In genomic region chr8:72240951-72241350, GRCm38 (mm10) we compare ENCODE assay signal across 8 mouse cellular contexts. TPM values are rescaled to one million over a fixed set of nuclear protein-coding genes. Genes with fewer than 3 reads are reported as not detected.
DNase-seq lines count a peak whose midpoint lies in the region; ATAC-seq lines count a peak whose summit lies in the region.

No protein-coding gene starts in this region.

- peaks cover 3% of the 10 kb centered on the region; the same call in 1 of the 2 replicates for H3K36me3 ChIP-seq in lung, embryonic 16.5 days (ENCODE audit: control insufficient read depth, insufficient read depth, low read length)
- 0 out of 2 replicates have a peak, but pooled peaks cover 5% of the 10 kb centered on the region for H3K36me3 ChIP-seq in hindbrain, embryonic 15.5 days
- peaks cover 3% of the 10 kb centered on the region; the same call in 1 of the 2 replicates for H3K36me3 ChIP-seq in midbrain, embryonic 15.5 days (replicated peaks)

- H3K9me3 ChIP-seq in lung, embryonic 16.5 days (ENCODE audit: control insufficient read depth, low read length) = no peaks in the 10 kb centered on the region
- H3K9me3 ChIP-seq in hindbrain, embryonic 15.5 days = no peaks in the 10 kb centered on the region
- no peaks in the 10 kb centered on the region for H3K9me3 ChIP-seq in midbrain, embryonic 15.5 days

- 57% methylated on average over 7 of the region's 7 CpGs for WGBS in lung, embryonic 16.5 days
- WGBS in hindbrain, embryonic 15.5 days = 57% methylated on average over 7 of the region's 7 CpGs
- WGBS in midbrain, embryonic 15.5 days = 66% methylated on average over 7 of the region's 7 CpGs

- peaks cover 6% of the 10 kb centered on the region for H3K4me1 ChIP-seq in lung, embryonic 16.5 days (replicated peaks; ENCODE audit: control insufficient read depth, insufficient read depth, low read length)
- H3K4me1 ChIP-seq in hindbrain, embryonic 15.5 days (replicated peaks) = peaks cover 21% of the 10 kb centered on the region
- H3K4me1 ChIP-seq in midbrain, embryonic 15.5 days = peaks cover 21% of the 10 kb centered on the region

- no peak overlapping the region for H3K27ac ChIP-seq in lung, embryonic 16.5 days (ENCODE audit: low read length)
- peak overlapping the region; percentile 96; the same call in 1 of the 2 replicates for H3K27ac ChIP-seq in hindbrain, embryonic 15.5 days (replicated peaks)
- H3K27ac ChIP-seq in midbrain, embryonic 15.5 days = no peak overlapping the region; the same call in 1 of the 2 replicates

- ATAC-seq in lung, embryonic 16.5 days (ENCODE audit: low read depth) = no peak
- ATAC-seq in hindbrain, embryonic 15.5 days (ENCODE audit: low FRiP score, low read depth) = no peak
- ATAC-seq in midbrain, embryonic 15.5 days (replicated peaks) = no peak

- peak overlapping the region; percentile 78 for H3K4me2 ChIP-seq in lung, embryonic 16.5 days (ENCODE audit: low read depth, low read length)
- H3K4me2 ChIP-seq in hindbrain, embryonic 15.5 days = peak overlapping the region; percentile 72
- H3K4me2 ChIP-seq in midbrain, embryonic 15.5 days = peak overlapping the region; percentile 61

- H3K9ac ChIP-seq in lung, embryonic 16.5 days (ENCODE audit: low read length) = peak overlapping the region; percentile 80
- peak overlapping the region; percentile 62 for H3K9ac ChIP-seq in hindbrain, embryonic 15.5 days
- H3K9ac ChIP-seq in midbrain, embryonic 15.5 days = peak overlapping the region; percentile 50

- H3K4me3 ChIP-seq in lung, embryonic 16.5 days (ENCODE audit: low read length) = peak overlapping the region; percentile 81
- H3K4me3 ChIP-seq in hindbrain, embryonic 15.5 days = peak overlapping the region; percentile 61
- peak overlapping the region; percentile 53 for H3K4me3 ChIP-seq in midbrain, embryonic 15.5 days

- DNase-seq in lung, adult 18-20 months = no peak
- peak; percentile 18 for DNase-seq in cerebellum, postnatal 36 days
- DNase-seq in layer of hippocampus, adult 8-10 months (ENCODE audit: low spot score in 2 of 2) = no peak
- DNase-seq in embryo, embryonic 11 days = no peak
- DNase-seq in ovary, postnatal 36 days (ENCODE audit: low spot score) = no peak

- H3K27me3 ChIP-seq in lung, embryonic 16.5 days (ENCODE audit: control insufficient read depth, insufficient read depth, low read depth, low read length) = no peaks in the 10 kb centered on the region
- no peaks in the 10 kb centered on the region for H3K27me3 ChIP-seq in hindbrain, embryonic 15.5 days
- H3K27me3 ChIP-seq in midbrain, embryonic 15.5 days (replicated peaks) = no peaks in the 10 kb centered on the region

RNA-seq across cellular contexts. Expression of gene Ap1m1, which starts 1.1 kb away (rescaled TPM):
- 98.3 and 101 TPM in 2 replicates for polyA plus RNA-seq in lung, embryonic 16.5 days (2015; fragmentation: Nextera tagmentation; extraction: Ambion mirVana)
- 238 and 278 TPM in 2 replicates for polyA plus RNA-seq in hindbrain, embryonic 15.5 days (2015; fragmentation: Nextera tagmentation; extraction: Ambion mirVana)
- 296 and 302 TPM in 2 replicates for polyA plus RNA-seq in midbrain, embryonic 15.5 days (2015; fragmentation: Nextera tagmentation; extraction: Ambion mirVana)
- total RNA-seq in layer of hippocampus, adult 8-10 months (2022) = 10 to 100 TPM; 86.8 to 93.2 (median 91.0) TPM

RNA-seq across cellular contexts. Expression of gene Fam32a, which starts 21.4 kb away (rescaled TPM):
- 76.1 and 78.7 TPM in 2 replicates for polyA plus RNA-seq in lung, embryonic 16.5 days (2015; fragmentation: Nextera tagmentation; extraction: Ambion mirVana)
- polyA plus RNA-seq in hindbrain, embryonic 15.5 days (2015; fragmentation: Nextera tagmentation; extraction: Ambion mirVana) = 91.8 and 97.1 TPM in 2 replicates
- polyA plus RNA-seq in midbrain, embryonic 15.5 days (2015; fragmentation: Nextera tagmentation; extraction: Ambion mirVana) = 112 and 115 TPM in 2 replicates
- total RNA-seq in layer of hippocampus, adult 8-10 months (2022) = 10 to 100 TPM; 53.1 to 64.6 (median 56.2) TPM

RNA-seq across cellular contexts. Expression of gene Gm11034, which starts 27.5 kb away (rescaled TPM):
- polyA plus RNA-seq in lung, embryonic 16.5 days (2015; fragmentation: Nextera tagmentation; extraction: Ambion mirVana) = not detected in 2 replicates
- not detected in 2 replicates for polyA plus RNA-seq in hindbrain, embryonic 15.5 days (2015; fragmentation: Nextera tagmentation; extraction: Ambion mirVana)
- polyA plus RNA-seq in midbrain, embryonic 15.5 days (2015; fragmentation: Nextera tagmentation; extraction: Ambion mirVana) = not detected in 2 replicates
- total RNA-seq in layer of hippocampus, adult 8-10 months (2022) = not detected

RNA-seq across cellular contexts. Expression of gene Cib3, which starts 28.3 kb away (rescaled TPM):
- 0.20 TPM in 1 of 2 replicates, not detected in the other for polyA plus RNA-seq in lung, embryonic 16.5 days (2015; fragmentation: Nextera tagmentation; extraction: Ambion mirVana)
- polyA plus RNA-seq in hindbrain, embryonic 15.5 days (2015; fragmentation: Nextera tagmentation; extraction: Ambion mirVana) = not detected in 2 replicates
- not detected in 2 replicates for polyA plus RNA-seq in midbrain, embryonic 15.5 days (2015; fragmentation: Nextera tagmentation; extraction: Ambion mirVana)
- under 1 TPM in 1 of 4 experiments, not detected in 3; 0.14 TPM for total RNA-seq in layer of hippocampus, adult 8-10 months (2022)

RNA-seq across cellular contexts. Expression of gene Hsh2d, which starts 51.5 kb away (rescaled TPM):
- polyA plus RNA-seq in lung, embryonic 16.5 days (2015; fragmentation: Nextera tagmentation; extraction: Ambion mirVana) = 0.41 and 0.60 TPM in 2 replicates
- polyA plus RNA-seq in hindbrain, embryonic 15.5 days (2015; fragmentation: Nextera tagmentation; extraction: Ambion mirVana) = not detected in 2 replicates
- not detected in 2 replicates for polyA plus RNA-seq in midbrain, embryonic 15.5 days (2015; fragmentation: Nextera tagmentation; extraction: Ambion mirVana)
- total RNA-seq in layer of hippocampus, adult 8-10 months (2022) = under 1 TPM in 1 of 4 experiments, not detected in 3; 0.31 TPM

Comparison
In these comparisons a context has a peak if more than half of its experiments do, and no peak if none do; other contexts are left out.
1. DNase-seq: peak in cerebellum, postnatal 36 days (2 of 2); none in lung, adult 18-20 months (0 of 2), layer of hippocampus, adult 8-10 months (0 of 2), embryo, embryonic 11 days (single experiment) and ovary, postnatal 36 days (single experiment).
2. Peak in every context shown above with its lines, with median percentiles within 50 percentile points of each other: H3K4me2 ChIP-seq, H3K4me3 ChIP-seq and H3K9ac ChIP-seq.